In the genomic region with DNA sequence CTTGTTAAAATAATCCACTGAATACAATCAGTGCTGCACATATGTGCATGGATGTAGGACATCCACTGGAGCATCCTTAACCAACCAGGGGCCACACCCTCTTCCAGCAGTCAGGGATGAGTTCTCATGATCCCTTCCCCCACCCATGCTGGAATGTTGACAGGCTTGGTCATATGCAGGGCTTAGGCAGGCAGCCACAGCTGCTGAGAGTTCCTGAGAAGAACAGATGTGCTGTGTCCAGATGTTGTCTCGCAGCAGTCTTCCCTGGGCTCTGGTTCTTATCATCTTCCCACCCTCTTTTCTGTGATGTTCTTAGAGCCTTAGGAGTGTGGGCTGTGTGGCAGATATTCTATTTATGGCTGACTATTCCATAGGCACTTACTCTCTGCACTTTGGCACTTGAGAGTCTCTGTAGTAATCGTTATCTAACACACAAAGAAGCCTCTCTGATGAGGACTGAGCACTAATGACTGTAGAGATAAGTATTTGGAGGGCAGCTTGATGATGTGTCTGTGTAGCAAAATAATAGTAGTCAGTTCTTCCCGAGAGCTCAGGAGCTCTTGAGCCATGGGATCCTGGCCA, we compare ENCODE assay signal across 12 mouse cellular contexts.
DNase-seq lines count a peak whose midpoint lies in the region; ATAC-seq lines count a peak whose summit lies in the region.
"Had no signal": no experiment of that assay in that cellular context is flagged by ENCODE, and none has a peak within 500 bp of the region (broad histone marks: within the 10 kb centered on the region; RNA-seq: fewer than 3 reads in every experiment).

No protein-coding gene starts in this region.

- H3K9me3 ChIP-seq in lung, embryonic 15.5 days: no peaks in the 10 kb centered on the region
- H3K9me3 ChIP-seq in heart, embryonic 16.5 days (replicated peaks; ENCODE audit: control insufficient read depth, low read length): no peaks in the 10 kb centered on the region
- no peaks in the 10 kb centered on the region for H3K9me3 ChIP-seq in stomach, embryonic 15.5 days
- H3K9me3 ChIP-seq: limb, embryonic 12.5 days had no signal

- 25% methylated on average over 3 of the region's 3 CpGs for WGBS in lung, embryonic 15.5 days
- 18% methylated on average over 3 of the region's 3 CpGs for WGBS in heart, embryonic 16.5 days
- whole genome bisulfite sequencing in stomach, embryonic 15.5 days: 41% methylated on average over 3 of the region's 3 CpGs

- no peak overlapping the region for H3K4me3 ChIP-seq in lung, embryonic 15.5 days
- no peak overlapping the region for H3K4me3 ChIP-seq in heart, embryonic 16.5 days (ENCODE audit: low read length)
- no peak overlapping the region for H3K4me3 ChIP-seq in stomach, embryonic 15.5 days (replicated peaks)
- H3K4me3 ChIP-seq: limb, embryonic 12.5 days had no signal

- no peak overlapping the region for H3K27ac ChIP-seq in lung, embryonic 15.5 days
- no peak overlapping the region for H3K27ac ChIP-seq in heart, embryonic 16.5 days (ENCODE audit: low read length)
- H3K27ac ChIP-seq in stomach, embryonic 15.5 days: peak overlapping the region; percentile 35; the same call in 1 of the 2 replicates
- H3K27ac ChIP-seq: limb, embryonic 12.5 days had no signal

- H3K36me3 ChIP-seq in lung, embryonic 15.5 days: 0 out of 2 replicates have a peak, but pooled peaks cover 2% of the 10 kb centered on the region
- H3K36me3 ChIP-seq in heart, embryonic 16.5 days (ENCODE audit: control insufficient read depth, insufficient read depth): no peaks in the 10 kb centered on the region
- H3K36me3 ChIP-seq in stomach, embryonic 15.5 days: 0 out of 2 replicates have a peak, but pooled peaks cover 3% of the 10 kb centered on the region
- H3K36me3 ChIP-seq: limb, embryonic 12.5 days had no signal

- no peaks in the 10 kb centered on the region; the same call in 1 of the 2 replicates for H3K4me1 ChIP-seq in lung, embryonic 15.5 days
- H3K4me1 ChIP-seq in heart, embryonic 16.5 days (ENCODE audit: control insufficient read depth, insufficient read depth, low read length): peaks cover 8% of the 10 kb centered on the region
- no peaks in the 10 kb centered on the region; the same call in 1 of the 2 replicates for H3K4me1 ChIP-seq in stomach, embryonic 15.5 days

- H3K27me3 ChIP-seq in lung, embryonic 15.5 days: no peaks in the 10 kb centered on the region
- H3K27me3 ChIP-seq in heart, embryonic 16.5 days (ENCODE audit: control insufficient read depth, insufficient read depth, low read length): peaks cover 19% of the 10 kb centered on the region
- no peaks in the 10 kb centered on the region for H3K27me3 ChIP-seq in stomach, embryonic 15.5 days (replicated peaks)
- H3K27me3 ChIP-seq: limb, embryonic 12.5 days had no signal

- no peak overlapping the region for H3K4me2 ChIP-seq in lung, embryonic 15.5 days
- H3K4me2 ChIP-seq in heart, embryonic 16.5 days (ENCODE audit: low read depth, low read length): no peak overlapping the region
- H3K4me2 ChIP-seq in stomach, embryonic 15.5 days: no peak overlapping the region
- H3K4me2 ChIP-seq: limb, embryonic 12.5 days had no signal

- peak; percentile 52; the same call in 1 of the 2 replicates for ATAC-seq in lung, embryonic 15.5 days (ENCODE audit: borderline replicate concordance, extremely low read depth, low FRiP score, low TSS enrichment)
- peak; percentile 73 for ATAC-seq in heart, embryonic 16.5 days (replicated peaks; ENCODE audit: extremely low read depth, insufficient read depth, low FRiP score)
- ATAC-seq in stomach, embryonic 15.5 days (ENCODE audit: insufficient read depth, low FRiP score, low read depth): peak; percentile 43; the same call in 1 of the 2 replicates
- no peak for ATAC-seq in megakaryocyte progenitor cell, adult 5-6 weeks (replicated peaks; ENCODE audit: poor library complexity)
- ATAC-seq: inflammation-experienced regulatory T-cells, adult 6 months had no signal

- H3K9ac ChIP-seq in lung, embryonic 15.5 days: no peak overlapping the region
- H3K9ac ChIP-seq in heart, embryonic 16.5 days (ENCODE audit: low read length): no peak overlapping the region
- no peak overlapping the region for H3K9ac ChIP-seq in stomach, embryonic 15.5 days
- H3K9ac ChIP-seq: limb, embryonic 12.5 days had no signal

- no peak for DNase-seq in lung, postnatal 36 days
- DNase-seq in gastrocnemius, postnatal 10 days: peak; percentile 42
- DNase-seq in spleen, postnatal 36 days (ENCODE audit: low spot score in 2 of 2): no peak
- DNase-seq: cerebellum, postnatal 36 days; spleen, adult 18-20 months; thymus, postnatal 36 days had no signal
